Mouse (Mus musculus) lung, adult 2 months (tissue): ENCODE results near the gene Mnt. TPM values are rescaled to one million over a fixed set of nuclear protein-coding genes. Genes with fewer than 3 reads are reported as not detected.

Source experiments
- DNase-seq: peaks from one replicate; pipeline ENCODE4 v3.0.0; 2022
- H3K4me1 ChIP-seq: fragments of 200-500 bp; 2 replicates; pipeline ENCODE4 v1.6.1; 2011; ENCODE audit warnings: low read length; ENCODE audit not compliant: control insufficient read depth, insufficient read depth
- H3K4me3 ChIP-seq: fragments of 200-500 bp; replicated peaks from 2 replicates; pipeline ENCODE3; 2011; ENCODE audit warnings: low read depth, mild to moderate bottlenecking, control low read depth, low read length; ENCODE audit errors: extremely low read depth
- CTCF ChIP-seq: fragments of 200-500 bp; IDR thresholded peaks from 2 replicates; pipeline ENCODE4 v1.5.1; 2011; ENCODE audit warnings: mild to moderate bottlenecking, low read length, control low read depth; ENCODE audit not compliant: insufficient read depth
- POLR2A ChIP-seq: fragments of 200-500 bp; IDR thresholded peaks from 2 replicates; pipeline ENCODE4 v1.6.1; 2011; ENCODE audit warnings: low read depth, mild to moderate bottlenecking, control low read depth, low read length, borderline replicate concordance; ENCODE audit errors: extremely low read depth
- WGBS: fragments of 180-500 bp; shearing (Covaris S2); methylation state at CpG from one replicate; pipeline ENCODE4 v1.1.7; 2018; 5-methylcytosine and 5-hydroxymethylcytosine counted together
- polyA plus RNA-seq: library from polyadenylated mRNA; depleted of rRNA; stranded (reverse); fragments of >200 nt; gene quantifications from 2 replicates; pipeline ENCODE4 v1.2.3, GENCODE M21; 2012

Mnt gene
- polyA plus RNA-seq, 1 experiment: 22.2 TPM

- WGBS: 55% methylated on average over 5 of the region's 5 CpGs
- H3K4me3 ChIP-seq: no peak overlapping the region
Measured at GRCm38 (mm10) chr11:74843761-74844160, 13.0 kb downstream of the Mnt start.

GRCm38 (mm10) chr11:74845784-74846183 lies 15.1 kb downstream of the Mnt start:
- H3K4me3 ChIP-seq: no peak overlapping the region
- WGBS: 66% methylated on average over 3 of the region's 3 CpGs
- H3K4me1 ChIP-seq: no peaks in the 10 kb centered on the region; the same call in 1 of the 2 replicates
- DNase-seq: no peak
- TF ChIP-seq POLR2A (no peak), CTCF (peak; percentile 32; the same call in 1 of the 2 replicates)

More at GRCm38 (mm10) chr11:74843761-74844160, 13.0 kb downstream of the Mnt start:
- peaks cover 2% of the 10 kb centered on the region for H3K4me1 ChIP-seq
- TF ChIP-seq POLR2A: no peak
- no peak for TF ChIP-seq CTCF
- DNase-seq: no peak

- 11% methylated on average over 13 of the region's 13 CpGs for WGBS
- Histone ChIP-seq H3K4me3 (no peak overlapping the region), H3K4me1 (no peaks in the 10 kb centered on the region; the same call in 1 of the 2 replicates)
- no peak for TF ChIP-seq POLR2A
- TF ChIP-seq CTCF: peak; percentile 89
- peak; percentile 81 for DNase-seq
Measured at GRCm38 (mm10) chr11:74847919-74848521, 17.3 kb downstream of the Mnt start.

GRCm38 (mm10) chr11:74850998-74851661 lies 20.4 kb downstream of the Mnt start:
- Histone ChIP-seq H3K4me3 (no peak overlapping the region), H3K4me1 (no peaks in the 10 kb centered on the region)
- TF ChIP-seq POLR2A (no peak), CTCF (no peak)
- no peak for DNase-seq
- WGBS: 84% methylated on average over 14 of the region's 14 CpGs

- WGBS: 87% methylated on average over 9 of the region's 9 CpGs
- no peak for TF ChIP-seq POLR2A
- TF ChIP-seq CTCF: no peak
- no peak overlapping the region for H3K4me3 ChIP-seq
- no peaks in the 10 kb centered on the region for H3K4me1 ChIP-seq
- no peak for DNase-seq
Measured at GRCm38 (mm10) chr11:74857756-74858155, 27.0 kb downstream of the Mnt start.

GRCm38 (mm10) chr11:74862129-74862528 lies 31.4 kb downstream of the Mnt start:
- no peak for DNase-seq
- WGBS: 72% methylated on average over 5 of the region's 5 CpGs
- TF ChIP-seq POLR2A (no peak), CTCF (no peak)
- H3K4me3 ChIP-seq: no peak overlapping the region
- H3K4me1 ChIP-seq: peaks cover 7% of the 10 kb centered on the region; the same call in 1 of the 2 replicates

- WGBS: 42% methylated on average over 11 of the region's 11 CpGs
- Histone ChIP-seq H3K4me3 (no peak overlapping the region), H3K4me1 (peaks cover 10% of the 10 kb centered on the region; the same call in 1 of the 2 replicates)
- DNase-seq: peak; percentile 48
- TF ChIP-seq CTCF (peak; percentile 47; the same call in 1 of the 2 replicates), POLR2A (no peak)
Measured at GRCm38 (mm10) chr11:74863471-74863870, 32.8 kb downstream of the Mnt start.

GRCm38 (mm10) chr11:74864421-74864820 lies 33.7 kb downstream of the Mnt start:
- peaks cover 10% of the 10 kb centered on the region; the same call in 1 of the 2 replicates for H3K4me1 ChIP-seq
- WGBS: 79% methylated on average over 9 of the region's 9 CpGs

GRCm38 (mm10) chr11:74865252-74865651 lies 34.5 kb downstream of the Mnt start:
- no peak for TF ChIP-seq CTCF
- TF ChIP-seq POLR2A: no peak
- WGBS: 87% methylated on average over 9 of the region's 9 CpGs
- DNase-seq: no peak
- Histone ChIP-seq H3K4me3 (no peak overlapping the region), H3K4me1 (peaks cover 14% of the 10 kb centered on the region; the same call in 1 of the 2 replicates)

More at GRCm38 (mm10) chr11:74864421-74864820, 33.7 kb downstream of the Mnt start:
- no peak for DNase-seq
- no peak overlapping the region for H3K4me3 ChIP-seq
- TF ChIP-seq POLR2A: no peak
- TF ChIP-seq CTCF: no peak
